Mouse (Mus musculus) liver, adult 2 months (tissue): ENCODE results near the gene Pcolce2. TPM values are rescaled to one million over a fixed set of nuclear protein-coding genes. Genes with fewer than 3 reads are reported as not detected.

ENCODE experiments used
- DNase-seq: peaks from one replicate; pipeline ENCODE4 v3.0.0-alpha.2; 2011; ENCODE audit warnings: low read depth, low spot score; ENCODE audit errors: extremely low read depth
- H3K27ac ChIP-seq: fragments of 200-500 bp; replicated peaks from 2 replicates; pipeline ENCODE4 v1.5.1; 2012; ENCODE audit warnings: low read depth, mild to moderate bottlenecking, control low read depth, inconsistent platforms, low read length; ENCODE audit not compliant: insufficient read depth
- H3K27me3 ChIP-seq: fragments of 200-500 bp; 2 replicates; pipeline ENCODE4 v1.6.1; 2012; ENCODE audit warnings: mild to moderate bottlenecking, moderate library complexity, low read length, inconsistent platforms; ENCODE audit not compliant: control insufficient read depth, insufficient read depth
- H3K36me3 ChIP-seq: fragments of 200-500 bp; 2 replicates; pipeline ENCODE4 v1.6.1; 2012; ENCODE audit warnings: low read length, inconsistent platforms; ENCODE audit not compliant: control insufficient read depth, insufficient read depth
- H3K4me1 ChIP-seq: fragments of 200-500 bp; 2 replicates; pipeline ENCODE4 v1.6.1; 2011; ENCODE audit warnings: low read length; ENCODE audit not compliant: control insufficient read depth, insufficient read depth
- H3K4me3 ChIP-seq: fragments of 200-500 bp; 2 replicates; pipeline ENCODE4 v1.5.1; 2011; ENCODE audit warnings: low read depth, mild to moderate bottlenecking, control low read depth, low read length, moderate library complexity; ENCODE audit not compliant: insufficient read depth
- H3K79me2 ChIP-seq: fragments of 200-500 bp; 2 replicates; pipeline ENCODE4 v1.6.1; 2012; ENCODE audit warnings: inconsistent platforms, mild to moderate bottlenecking, low read length, moderate library complexity; ENCODE audit not compliant: control insufficient read depth, insufficient read depth
- H3K9ac ChIP-seq: fragments of 200-500 bp; 2 replicates; pipeline ENCODE4 v1.6.1; 2012; ENCODE audit warnings: low read depth, mild to moderate bottlenecking, control low read depth, inconsistent platforms, low read length
- CTCF ChIP-seq: fragments of 200-500 bp; IDR thresholded peaks from 2 replicates; pipeline ENCODE4 v1.5.1; 2011; ENCODE audit warnings: low read depth, low read length, control low read depth
- POLR2A ChIP-seq: fragments of 200-500 bp; IDR thresholded peaks from 2 replicates; pipeline ENCODE4 v1.6.1; 2011; ENCODE audit warnings: low read length, control low read depth; ENCODE audit not compliant: insufficient read depth; ENCODE audit errors: extremely low read depth
- WGBS: fragments of 180-500 bp; shearing (Covaris S2); methylation state at CpG from one replicate; pipeline ENCODE4 v1.1.7; 2018; 5-methylcytosine and 5-hydroxymethylcytosine counted together
- polyA plus RNA-seq: library from polyadenylated mRNA; depleted of rRNA; stranded (reverse); fragments of >200 nt; gene quantifications from 2 replicates; pipeline ENCODE4 v1.2.3, GENCODE M21; 2012
- total RNA-seq: library from RNA; depleted of rRNA; stranded (reverse); fragments of >200 nt; gene quantifications from 2 replicates; pipeline ENCODE4 v1.2.3, GENCODE M21; 2014

The Pcolce2 gene
- total and polyA plus RNA-seq, 2 experiments: 0.27 to 1.3 TPM

- no peak overlapping the region for H3K4me3 ChIP-seq
- H3K36me3 ChIP-seq: no peaks in the 10 kb centered on the region
- H3K79me2 ChIP-seq: no peaks in the 10 kb centered on the region
- no peak overlapping the region for H3K9ac ChIP-seq
- no peak for DNase-seq
- 87% methylated on average over 10 of the region's 10 CpGs for WGBS
- no peak overlapping the region for H3K27ac ChIP-seq
- no peaks in the 10 kb centered on the region for H3K27me3 ChIP-seq
- H3K4me1 ChIP-seq: no peaks in the 10 kb centered on the region; the same call in 1 of the 2 replicates
- TF ChIP-seq CTCF (no peak), POLR2A (no peak)
These were observed 27.0 kb downstream of the Pcolce2 start for GRCm38 (mm10) chr9:95664290-95664989.

DNA sequence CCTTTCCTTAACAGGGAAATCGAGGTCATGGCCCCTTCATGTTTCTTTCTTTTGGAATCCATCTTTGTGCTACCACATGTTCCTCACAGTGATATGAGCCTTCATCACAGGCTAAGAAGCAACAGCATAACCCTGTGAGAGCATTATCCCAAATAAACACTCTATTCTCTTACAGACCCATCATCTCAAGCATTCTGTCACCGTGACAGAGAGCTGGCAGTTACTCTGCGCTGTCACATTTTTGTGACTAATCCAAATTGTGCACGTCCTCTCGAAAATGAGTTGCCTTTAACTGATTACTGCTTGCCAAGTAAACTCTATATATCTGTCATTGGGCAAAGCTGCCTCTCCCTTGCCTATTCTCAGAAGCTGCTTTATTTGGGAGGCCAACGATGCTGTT is 28.4 kb downstream of the Pcolce2 start:
- no peak overlapping the region for H3K4me3 ChIP-seq
- H3K27me3 ChIP-seq: no peaks in the 10 kb centered on the region
- no peak overlapping the region for H3K9ac ChIP-seq
- 91% methylated on average over 6 of the region's 6 CpGs for WGBS
- DNase-seq: no peak
- H3K27ac ChIP-seq: no peak overlapping the region
- TF ChIP-seq CTCF: no peak
- no peak for TF ChIP-seq POLR2A
- no peaks in the 10 kb centered on the region; the same call in 1 of the 2 replicates for H3K4me1 ChIP-seq
- no peaks in the 10 kb centered on the region for H3K36me3 ChIP-seq
- no peaks in the 10 kb centered on the region for H3K79me2 ChIP-seq

DNA sequence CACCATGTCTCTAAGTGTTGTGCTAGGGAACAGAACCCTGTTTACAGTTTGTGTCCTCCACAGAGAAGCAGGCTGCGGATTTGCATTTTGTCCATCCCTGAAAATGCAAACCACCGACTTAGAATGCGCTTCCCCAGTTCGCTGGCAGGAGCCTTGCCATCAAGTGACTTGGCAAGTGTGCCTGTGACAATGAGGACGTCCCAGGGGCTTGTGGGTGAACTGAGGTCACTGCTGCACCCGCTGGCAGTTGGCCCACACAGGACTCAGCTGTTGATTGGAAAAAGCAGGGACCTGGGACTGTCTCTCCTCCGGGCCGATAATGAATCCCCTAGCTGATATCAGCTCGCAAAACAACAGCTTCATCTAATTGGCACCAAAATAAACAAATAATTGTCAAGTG is 30.4 kb downstream of the Pcolce2 start:
- H3K27ac ChIP-seq: no peak overlapping the region
- WGBS: 54% methylated on average over 9 of the region's 9 CpGs
- H3K4me1 ChIP-seq: no peaks in the 10 kb centered on the region; the same call in 1 of the 2 replicates
- no peaks in the 10 kb centered on the region for H3K36me3 ChIP-seq
- H3K9ac ChIP-seq: no peak overlapping the region
- H3K4me3 ChIP-seq: no peak overlapping the region
- H3K79me2 ChIP-seq: no peaks in the 10 kb centered on the region
- TF ChIP-seq POLR2A (no peak), CTCF (no peak)
- peak; percentile 25 for DNase-seq
- H3K27me3 ChIP-seq: no peaks in the 10 kb centered on the region

DNA sequence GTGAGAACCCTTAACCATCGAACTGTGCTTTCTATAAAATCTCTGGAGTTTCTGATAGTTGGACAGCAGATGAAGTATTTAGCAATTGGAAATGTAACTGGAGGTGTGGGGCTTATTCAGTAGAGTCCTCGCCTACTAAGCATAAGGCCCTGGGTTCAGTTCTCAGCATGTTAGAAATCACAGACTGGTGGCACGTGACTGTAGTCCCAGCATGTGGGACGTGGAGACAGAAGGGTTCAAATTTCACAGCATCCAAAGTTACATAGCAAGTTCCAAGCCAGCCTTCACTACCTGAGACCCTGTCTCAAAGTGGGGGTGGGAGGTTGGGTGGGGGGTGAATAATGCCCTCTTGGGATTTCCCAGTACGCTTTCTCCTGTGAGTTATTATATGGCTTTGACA is 30.9 kb downstream of the Pcolce2 start:
- 86% methylated on average over 5 of the region's 5 CpGs for WGBS

DNA sequence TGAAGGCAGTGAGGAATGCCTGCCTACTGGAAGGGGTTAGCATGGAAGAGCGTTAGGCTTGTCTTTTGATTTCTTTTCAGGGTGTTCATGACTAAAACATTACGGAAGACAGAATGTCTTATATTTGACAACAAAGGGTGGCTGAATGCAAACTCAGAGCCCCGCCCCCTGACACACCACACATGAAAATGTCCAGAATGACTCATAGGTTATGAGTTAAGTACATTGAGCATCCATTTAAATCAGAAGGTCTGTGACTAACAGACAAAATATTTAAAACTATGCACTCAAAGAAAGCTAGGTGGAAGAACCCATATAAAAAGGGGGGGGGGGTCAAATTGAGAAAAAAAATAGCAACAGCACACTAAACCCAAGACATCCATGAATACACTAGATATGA is 34.9 kb downstream of the Pcolce2 start:
- no peaks in the 10 kb centered on the region for H3K79me2 ChIP-seq
- H3K9ac ChIP-seq: no peak overlapping the region
- WGBS: 97% methylated on average over 3 of the region's 3 CpGs
- no peak for TF ChIP-seq CTCF
- no peak for TF ChIP-seq POLR2A
- H3K27ac ChIP-seq: no peak overlapping the region
- no peak overlapping the region for H3K4me3 ChIP-seq
- H3K36me3 ChIP-seq: no peaks in the 10 kb centered on the region
- H3K27me3 ChIP-seq: no peaks in the 10 kb centered on the region
- H3K4me1 ChIP-seq: peaks cover 7% of the 10 kb centered on the region
- DNase-seq: no peak

More for the DNA sequence above, 30.9 kb downstream of the Pcolce2 start:
- TF ChIP-seq POLR2A: no peak
- no peak for TF ChIP-seq CTCF
- Histone ChIP-seq H3K79me2 (no peaks in the 10 kb centered on the region), H3K4me1 (no peaks in the 10 kb centered on the region; the same call in 1 of the 2 replicates), H3K36me3 (no peaks in the 10 kb centered on the region), H3K4me3 (no peak overlapping the region), H3K9ac (no peak overlapping the region), H3K27me3 (no peaks in the 10 kb centered on the region), H3K27ac (no peak overlapping the region)
- DNase-seq: no peak

DNA sequence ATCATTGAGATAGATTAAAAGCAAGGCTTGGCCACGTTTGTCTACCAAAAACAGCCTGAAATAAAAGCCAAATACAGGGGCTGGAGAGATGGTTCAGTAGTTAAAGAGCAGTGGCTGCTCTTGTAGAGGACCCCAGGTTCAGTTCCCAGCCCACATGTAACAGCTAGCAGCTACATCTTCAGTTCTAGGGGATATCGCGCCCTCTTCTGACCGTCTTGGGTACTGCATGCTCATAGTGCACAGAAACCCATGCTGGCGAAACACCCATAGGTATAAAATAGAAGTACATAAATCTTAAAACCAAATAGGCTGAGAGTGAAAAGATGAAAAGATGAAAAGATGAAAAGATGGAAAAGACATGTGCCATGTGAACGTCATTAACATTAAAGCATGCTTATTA is 35.4 kb downstream of the Pcolce2 start:
- TF ChIP-seq POLR2A (no peak), CTCF (peak; percentile 37; the same call in 1 of the 2 replicates)
- H3K4me1 ChIP-seq: peaks cover 7% of the 10 kb centered on the region
- H3K9ac ChIP-seq: no peak overlapping the region
- H3K27me3 ChIP-seq: no peaks in the 10 kb centered on the region
- 86% methylated on average over 6 of the region's 6 CpGs for WGBS
- H3K79me2 ChIP-seq: no peaks in the 10 kb centered on the region
- DNase-seq: no peak
- H3K4me3 ChIP-seq: no peak overlapping the region
- no peaks in the 10 kb centered on the region for H3K36me3 ChIP-seq
- no peak overlapping the region for H3K27ac ChIP-seq
